Mouse (Mus musculus): Measurements from ENCODE around the gene Arfgap2.
"Not testable (repeated sequence)": the region's sequence is repeated elsewhere in the genome, so short reads cannot be mapped to it uniquely, and the experiment has no call there.

Gene Arfgap2

GRCm38 (mm10) chr2:91264711-91265681 lies at the start of gene Arfgap2:
TSS of gene Arfgap2 (plus strand) at chr2:91264974.
- peak; percentile 97 for DNase-seq (ENCODE audit: low spot score)

- DNase-seq (ENCODE audit: low spot score): no peak
Measured at GRCm38 (mm10) chr2:91217032-91217431, 47.7 kb upstream of the Arfgap2 start.

GRCm38 (mm10) chr2:91220501-91220900 lies 44.3 kb upstream of the Arfgap2 start:
- no peak for DNase-seq (ENCODE audit: low spot score)

GRCm38 (mm10) chr2:91223614-91224013 lies 41.2 kb upstream of the Arfgap2 start:
- DNase-seq (ENCODE audit: low spot score): no peak

GRCm38 (mm10) chr2:91229735-91230134 lies 35.0 kb upstream of the Arfgap2 start:
- no peak for DNase-seq (ENCODE audit: low spot score)

GRCm38 (mm10) chr2:91236601-91237510 lies 27.9 kb upstream of the Arfgap2 start, which contains the start of gene Ddb2:
TSS of gene Ddb2 (minus strand) at chr2:91236982.
- peak; percentile 46 for DNase-seq (ENCODE audit: low spot score)

GRCm38 (mm10) chr2:91237511-91238080 lies 27.2 kb upstream of the Arfgap2 start:
- not testable (repeated sequence) for DNase-seq (ENCODE audit: low spot score)

GRCm38 (mm10) chr2:91242547-91242946 lies 22.2 kb upstream of the Arfgap2 start:
- DNase-seq (ENCODE audit: low spot score): no peak

GRCm38 (mm10) chr2:91243416-91243815 lies 21.4 kb upstream of the Arfgap2 start:
- peak; percentile 55 for DNase-seq (ENCODE audit: low spot score)

- DNase-seq (ENCODE audit: low spot score): no peak
Measured at GRCm38 (mm10) chr2:91244557-91245228, 20.1 kb upstream of the Arfgap2 start.

GRCm38 (mm10) chr2:91248366-91248765 lies 16.4 kb upstream of the Arfgap2 start:
- no peak for DNase-seq (ENCODE audit: low spot score)

GRCm38 (mm10) chr2:91252001-91252400 lies 12.8 kb upstream of the Arfgap2 start:
- DNase-seq (ENCODE audit: low spot score): no peak

GRCm38 (mm10) chr2:91252512-91252911 lies 12.3 kb upstream of the Arfgap2 start:
- DNase-seq (ENCODE audit: low spot score): no peak

- no peak for DNase-seq (ENCODE audit: low spot score)
Measured at GRCm38 (mm10) chr2:91254725-91255380, 9.9 kb upstream of the Arfgap2 start.

- DNase-seq (ENCODE audit: low spot score): no peak
Measured at GRCm38 (mm10) chr2:91255661-91256150, 9.1 kb upstream of the Arfgap2 start, which contains the start of gene Pacsin3. TSS of gene Pacsin3 (plus strand) at chr2:91255954.

GRCm38 (mm10) chr2:91256256-91257125 lies 8.3 kb upstream of the Arfgap2 start:
- no peak for DNase-seq (ENCODE audit: low spot score)

GRCm38 (mm10) chr2:91257126-91257980 lies 7.4 kb upstream of the Arfgap2 start:
- no peak for DNase-seq (ENCODE audit: low spot score)

- no peak for DNase-seq (ENCODE audit: low spot score)
Measured at GRCm38 (mm10) chr2:91258054-91258453, 6.7 kb upstream of the Arfgap2 start.

- DNase-seq (ENCODE audit: low spot score): no peak
Measured at GRCm38 (mm10) chr2:91258830-91259229, 5.9 kb upstream of the Arfgap2 start.

Measured in layer of hippocampus, adult 9-10 months (tissue).